Mouse (Mus musculus): Measurements from ENCODE around the gene Dpp8. TPM values are rescaled to one million over a fixed set of nuclear protein-coding genes. Genes with fewer than 3 reads are reported as not detected.

The Dpp8 gene
- total and polyA plus RNA-seq, 3 experiments, result 51.8 to 62.1 TPM; not detected in 1

DNA sequence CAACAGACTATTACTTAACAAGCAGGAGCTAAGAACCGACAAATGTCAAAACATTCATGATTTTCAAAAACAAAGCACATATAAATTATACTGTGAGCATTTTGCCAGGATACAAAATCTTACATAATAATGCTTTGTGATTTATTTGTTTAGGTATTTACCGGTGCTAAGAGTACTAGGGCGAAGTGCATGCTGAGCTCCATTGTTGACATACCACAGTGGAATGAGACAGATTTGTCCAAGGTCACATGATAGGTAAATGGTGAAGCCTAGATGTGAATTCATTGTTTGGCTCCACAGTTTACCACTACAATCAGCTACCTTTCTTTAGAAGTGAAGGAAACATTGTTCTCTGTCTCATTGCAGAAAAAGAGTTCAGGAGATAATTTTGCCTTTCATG lies 18.8 kb downstream of the Dpp8 start:
- Histone ChIP-seq H3K36me3 (ENCODE audit: control insufficient read depth in 1 of 2, insufficient read depth in 2 of 2, low read length in 2 of 2) (peaks cover 0 to 53% of the 10 kb centered on the region in 2 experiments; a peak in 3 of 4 replicates), H3K4me3 (ENCODE audit: control insufficient read depth in 1 of 2, insufficient read depth in 1 of 2, low read depth in 2 of 2, low read length in 2 of 2) (no peak overlapping the region), H3K27ac (ENCODE audit: control insufficient read depth, low read depth, low read length) (no peak overlapping the region), H3K79me2 (ENCODE audit: control insufficient read depth, insufficient read depth, low read length, poor library complexity) (no peaks in the 10 kb centered on the region), H3K27me3 (ENCODE audit: control insufficient read depth in 1 of 2, insufficient read depth in 2 of 2, low read length in 2 of 2) (no peaks in the 10 kb centered on the region), H3K4me1 (ENCODE audit: control insufficient read depth in 1 of 2, insufficient read depth in 2 of 2, low read length in 2 of 2) (no peaks in the 10 kb centered on the region), H3K9ac (ENCODE audit: control insufficient read depth, low read depth, low read length, poor library complexity, severe bottlenecking) (no peak overlapping the region), H3K9me3 (replicated peaks; ENCODE audit: insufficient read depth, low read length) (no peaks in the 10 kb centered on the region)
- no peak for DNase-seq (ENCODE audit: low read depth, low spot score)
- no peak for TF ChIP-seq TAL1 (IDR thresholded peaks at IDR 0.05; ENCODE audit: low read length)
- TF ChIP-seq USF1 (IDR thresholded peaks at IDR 0.05; ENCODE audit: low read depth, low read length), result no peak
- TF ChIP-seq HCFC1 (IDR thresholded peaks at IDR 0.05; ENCODE audit: low read depth, low read length), result no peak
- TF ChIP-seq ZKSCAN1 (IDR thresholded peaks at IDR 0.05; ENCODE audit: low read depth, low read length), result no peak
- no peak for TF ChIP-seq CTCF (IDR thresholded peaks at IDR 0.05 in 2 of 3, conservative IDR thresholded peaks at IDR 0.05 in 1 of 3; ENCODE audit: control insufficient read depth in 1 of 3, insufficient read depth in 1 of 3, low read depth in 2 of 3, low read length in 3 of 3, poor library complexity in 1 of 3, severe bottlenecking in 1 of 3)
- no peak for TF ChIP-seq GATA1 (IDR thresholded peaks at IDR 0.05; ENCODE audit: low read depth, low read length)
- TF ChIP-seq NELFE (IDR thresholded peaks at IDR 0.05; ENCODE audit: low read depth, low read length), result no peak
- TF ChIP-seq SMC3 (IDR thresholded peaks at IDR 0.05; ENCODE audit: low read depth, low read length), result no peak
- no peak for TF ChIP-seq MAZ (IDR thresholded peaks at IDR 0.05; ENCODE audit: low read depth, low read length)
- TF ChIP-seq ELF1 (IDR thresholded peaks at IDR 0.05; ENCODE audit: low read depth, low read length), result no peak
- TF ChIP-seq EP300 (IDR thresholded peaks at IDR 0.05; ENCODE audit: low read depth in 1 of 2, low read length in 2 of 2), result no peak
- no peak for TF ChIP-seq MXI1 (IDR thresholded peaks at IDR 0.05; ENCODE audit: low read depth, low read length)
- no peak for TF ChIP-seq MAFK (IDR thresholded peaks at IDR 0.05; ENCODE audit: borderline replicate concordance, low read depth, low read length)
- TF ChIP-seq POLR2AphosphoS5 (IDR thresholded peaks at IDR 0.05; ENCODE audit: borderline replicate concordance, low read depth, low read length), result no peak
- no peak for TF ChIP-seq KAT2A (conservative IDR thresholded peaks at IDR 0.05; ENCODE audit: low read depth, low read length)
- no peak for TF ChIP-seq POLR2A (IDR thresholded peaks at IDR 0.05; ENCODE audit: control insufficient read depth in 1 of 2, insufficient read depth in 1 of 2, low read depth in 1 of 2, low read length in 2 of 2, poor library complexity in 1 of 2)
- no peak for TF ChIP-seq GABPA (IDR thresholded peaks at IDR 0.05; ENCODE audit: low read depth, low read length)

DNA sequence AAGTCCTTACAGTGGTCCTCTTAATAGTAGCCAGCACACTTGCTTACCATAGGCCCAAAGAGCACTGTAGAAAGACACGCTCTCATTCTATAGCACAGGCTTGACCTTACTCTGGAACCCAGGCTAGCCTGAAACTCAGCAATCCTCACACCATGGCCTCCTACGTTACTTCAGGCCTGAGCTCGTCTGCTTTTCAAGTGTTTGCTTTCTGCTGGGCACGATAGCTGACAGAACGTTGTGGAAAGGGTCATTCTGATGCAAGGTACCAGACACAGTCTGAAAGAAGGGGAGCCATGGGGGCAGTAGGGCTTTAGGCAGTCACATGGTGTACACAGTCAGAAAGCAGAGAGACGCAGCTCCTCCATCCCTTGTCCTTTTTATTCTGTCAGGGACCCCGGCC lies 32.0 kb downstream of the Dpp8 start:
- H3K9me3 ChIP-seq (replicated peaks; ENCODE audit: insufficient read depth, low read length), result no peaks in the 10 kb centered on the region
- H3K9ac ChIP-seq (ENCODE audit: control insufficient read depth, low read depth, low read length, poor library complexity, severe bottlenecking), result no peak overlapping the region
- no peak overlapping the region for H3K27ac ChIP-seq (ENCODE audit: control insufficient read depth, low read depth, low read length)
- DNase-seq (ENCODE audit: low read depth, low spot score), result no peak
- no peaks in the 10 kb centered on the region for H3K79me2 ChIP-seq (ENCODE audit: control insufficient read depth, insufficient read depth, low read length, poor library complexity)
- no peaks in the 10 kb centered on the region for H3K27me3 ChIP-seq (ENCODE audit: control insufficient read depth in 1 of 2, insufficient read depth in 2 of 2, low read length in 2 of 2)
- H3K4me3 ChIP-seq (ENCODE audit: control insufficient read depth in 1 of 2, insufficient read depth in 1 of 2, low read depth in 2 of 2, low read length in 2 of 2), result no peak overlapping the region
- no peaks in the 10 kb centered on the region for H3K4me1 ChIP-seq (ENCODE audit: control insufficient read depth in 1 of 2, insufficient read depth in 2 of 2, low read length in 2 of 2)
- peaks cover 3 to 43% of the 10 kb centered on the region in 2 experiments for H3K36me3 ChIP-seq (ENCODE audit: control insufficient read depth in 1 of 2, insufficient read depth in 2 of 2, low read length in 2 of 2)
- no peak for TF ChIP-seq BHLHE40 (IDR thresholded peaks at IDR 0.05; ENCODE audit: borderline replicate concordance, low read depth, low read length)
- TF ChIP-seq GABPA (IDR thresholded peaks at IDR 0.05; ENCODE audit: low read depth, low read length), result no peak
- no peak for TF ChIP-seq MAZ (IDR thresholded peaks at IDR 0.05; ENCODE audit: low read depth, low read length)
- TF ChIP-seq ZC3H11A (IDR thresholded peaks at IDR 0.05; ENCODE audit: low read depth, low read length), result no peak
- TF ChIP-seq NELFE (IDR thresholded peaks at IDR 0.05; ENCODE audit: low read depth, low read length), result no peak

Data from MEL (cell line).